Mouse (Mus musculus) midbrain, embryonic 15.5 days (tissue): ENCODE results near the gene Lce1m. TPM values are rescaled to one million over a fixed set of nuclear protein-coding genes. Genes with fewer than 3 reads are reported as not detected.

ENCODE experiments used
- ATAC-seq: fragments of 200-750 bp; cut with Nextera tagmentation; replicated peaks from 2 replicates; pipeline ENCODE4 v1.8.0; 2017; ENCODE audit warnings: moderate TSS enrichment
- H3K27ac ChIP-seq: fragments of 300-500 bp; sonication (generic); 2 replicates; pipeline ENCODE4 v1.5.1; 2015; ENCODE audit warnings: mild to moderate bottlenecking, inconsistent platforms
- H3K27me3 ChIP-seq: fragments of 300-500 bp; sonication (generic); replicated peaks from 2 replicates; pipeline ENCODE4 v1.6.1; 2015; ENCODE audit warnings: inconsistent platforms
- H3K36me3 ChIP-seq: fragments of 300-500 bp; sonication (generic); replicated peaks from 2 replicates; pipeline ENCODE4 v1.6.1; 2015; ENCODE audit warnings: inconsistent platforms
- H3K4me1 ChIP-seq: fragments of 300-500 bp; sonication (generic); 2 replicates; pipeline ENCODE4 v1.6.1; 2015; ENCODE audit warnings: inconsistent platforms
- H3K4me2 ChIP-seq: fragments of 300-500 bp; sonication (generic); 2 replicates; pipeline ENCODE4 v1.6.1; 2015; ENCODE audit warnings: inconsistent platforms, mild to moderate bottlenecking, moderate library complexity
- H3K4me3 ChIP-seq: fragments of 300-500 bp; sonication (generic); 2 replicates; pipeline ENCODE4 v1.5.1; 2015; ENCODE audit warnings: mild to moderate bottlenecking, inconsistent platforms
- H3K9ac ChIP-seq: fragments of 300-500 bp; sonication (generic); 2 replicates; pipeline ENCODE4 v1.6.1; 2015; ENCODE audit warnings: mild to moderate bottlenecking, inconsistent platforms
- H3K9me3 ChIP-seq: fragments of 300-500 bp; sonication (generic); 2 replicates; pipeline ENCODE4 v1.6.1; 2016; ENCODE audit warnings: inconsistent platforms
- WGBS: fragments of 180-500 bp; shearing (Covaris S2); methylation state at CpG from one replicate; pipeline ENCODE4 v1.1.7; 2015; ENCODE audit warnings: mixed read lengths; 5-methylcytosine and 5-hydroxymethylcytosine counted together
- polyA plus RNA-seq: library from polyadenylated mRNA; unstranded; fragments of >200 nt; fragmentation: Nextera tagmentation; extraction: Ambion mirVana; gene quantifications from 2 replicates; pipeline ENCODE4 v1.2.1, GENCODE M21; 2015

Gene Lce1m
- polyA plus RNA-seq, 1 experiment from 2014 or later: not detected

DNA sequence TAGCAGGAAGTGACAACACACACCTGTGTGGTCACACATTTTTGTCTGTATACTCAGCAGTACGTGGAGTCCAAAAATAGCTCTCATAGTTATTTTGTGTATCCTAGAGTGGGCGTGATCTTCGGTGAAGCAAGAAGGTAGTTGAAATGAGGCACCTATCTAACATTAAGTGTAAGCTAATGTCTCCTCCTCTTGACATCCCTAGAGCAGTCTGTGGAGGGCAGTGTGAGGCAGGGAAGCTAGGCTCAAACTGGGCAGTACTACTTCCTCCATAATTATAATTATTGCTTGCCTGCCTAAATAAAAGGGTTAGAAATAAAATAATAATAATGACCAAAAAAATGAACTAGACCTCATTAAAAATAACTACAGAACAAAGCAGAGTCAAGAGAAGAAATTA is 18.2 kb downstream of the Lce1m start:
- Histone ChIP-seq H3K4me2 (no peak overlapping the region), H3K4me1 (no peaks in the 10 kb centered on the region), H3K9ac (no peak overlapping the region), H3K27ac (no peak overlapping the region), H3K9me3 (no peaks in the 10 kb centered on the region), H3K27me3 (no peaks in the 10 kb centered on the region), H3K36me3 (no peaks in the 10 kb centered on the region), H3K4me3 (no peak overlapping the region)
- 83% methylated on average over 3 of the region's 3 CpGs for whole genome bisulfite sequencing
- ATAC-seq: no peak

DNA sequence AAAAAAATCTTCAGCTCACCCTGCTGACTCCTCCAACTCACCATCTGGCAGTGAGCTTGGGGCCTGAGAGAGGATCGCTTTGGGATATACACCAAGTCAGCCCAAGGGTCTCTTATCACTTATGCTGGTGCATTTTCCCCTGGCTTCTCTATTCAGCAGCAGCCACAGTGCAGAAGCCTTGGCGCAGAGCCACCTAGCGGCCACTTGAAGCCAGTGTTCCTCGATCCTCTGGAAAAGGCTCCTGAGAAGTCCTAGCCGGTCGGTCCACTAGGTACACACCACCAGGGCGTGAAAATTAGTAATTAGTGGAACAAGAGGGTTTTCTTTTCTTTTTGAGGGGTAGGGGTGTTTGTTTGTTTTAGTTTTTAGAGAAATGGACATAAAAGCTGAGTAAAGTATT is 20.2 kb downstream of the Lce1m start:
- peak; percentile 97 for ATAC-seq
- 4% methylated on average over 7 of the region's 7 CpGs for WGBS
- Histone ChIP-seq H3K4me3 (no peak overlapping the region), H3K4me1 (no peaks in the 10 kb centered on the region), H3K36me3 (no peaks in the 10 kb centered on the region), H3K9ac (no peak overlapping the region), H3K27ac (no peak overlapping the region), H3K27me3 (no peaks in the 10 kb centered on the region), H3K9me3 (no peaks in the 10 kb centered on the region), H3K4me2 (no peak overlapping the region)

DNA sequence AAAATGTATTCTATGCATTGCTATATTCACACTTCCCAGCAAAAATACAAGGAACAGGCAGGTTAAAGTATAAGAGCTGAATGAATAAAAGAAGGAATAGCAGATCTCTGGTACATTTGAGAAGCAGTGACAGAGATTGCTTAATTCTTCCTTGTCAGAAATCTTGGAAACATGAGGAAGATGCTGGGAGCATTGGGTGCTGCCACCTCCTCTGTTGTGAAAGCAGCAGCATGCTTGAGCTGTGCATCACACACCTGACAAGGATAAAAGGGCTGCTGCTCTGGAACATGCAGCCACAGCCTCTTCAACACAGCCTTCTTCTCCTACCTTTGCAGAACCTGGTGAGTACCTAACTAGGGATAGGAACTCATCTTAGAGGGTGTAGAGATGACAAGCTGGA is 26.9 kb downstream of the Lce1m start, which contains the start of gene Lce3f:
TSS of gene Lce3f (plus strand) at position 301 of the 400 bp plus-strand sequence.
- Histone ChIP-seq H3K9ac (no peak within 1 kb of the TSS), H3K36me3 (no peaks in the 10 kb centered on the region), H3K9me3 (no peaks in the 10 kb centered on the region), H3K27me3 (no peaks in the 10 kb centered on the region), H3K4me2 (no peak within 1 kb of the TSS), H3K4me3 (no peak within 1 kb of the TSS), H3K4me1 (no peaks in the 10 kb centered on the region), H3K27ac (no peak within 1 kb of the TSS)
- ATAC-seq: no peak

DNA sequence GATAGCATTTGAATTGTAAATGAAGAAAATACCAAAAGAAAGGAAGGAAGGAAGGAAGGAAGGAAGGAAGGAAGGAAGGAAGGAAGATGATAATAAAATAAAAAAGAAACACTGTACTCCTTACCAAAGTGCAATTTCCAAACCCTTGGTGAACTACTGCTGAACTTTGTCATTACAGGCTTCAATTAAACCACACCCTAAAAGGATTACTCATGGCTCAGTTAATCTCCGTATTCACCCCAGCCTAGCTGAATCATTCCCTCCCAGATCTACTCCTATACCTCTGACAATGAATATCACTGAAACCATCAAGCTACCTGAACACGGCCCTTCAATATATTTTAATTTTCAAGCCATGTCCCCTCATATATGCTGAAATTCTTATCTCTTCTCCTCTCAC is 40.4 kb downstream of the Lce1m start:
- H3K9ac ChIP-seq: no peak overlapping the region
- ATAC-seq: no peak
- no peak overlapping the region for H3K4me2 ChIP-seq
- H3K27me3 ChIP-seq: no peaks in the 10 kb centered on the region
- no peaks in the 10 kb centered on the region for H3K9me3 ChIP-seq
- no peaks in the 10 kb centered on the region for H3K4me1 ChIP-seq
- no peak overlapping the region for H3K27ac ChIP-seq
- H3K36me3 ChIP-seq: no peaks in the 10 kb centered on the region
- 56% methylated on average over 2 of the region's 2 CpGs for WGBS
- H3K4me3 ChIP-seq: no peak overlapping the region

Other genes with a start within 250 kb of the Lce1m start
- gene Lce1i, start 240.2 kb downstream of the Lce1m start, polyA plus RNA-seq: not detected in 2 replicates
- not detected in 2 replicates for gene Lce1j, start 228.5 kb downstream of the Lce1m start, polyA plus RNA-seq
- gene Lce1k, start 211.2 kb downstream of the Lce1m start, polyA plus RNA-seq: not detected in 2 replicates
- gene Kprp, start 191.8 kb downstream of the Lce1m start, polyA plus RNA-seq: not detected in 2 replicates
- gene Lce1l, start 167.8 kb downstream of the Lce1m start, polyA plus RNA-seq: not detected in 2 replicates
- gene 2310050C09Rik, start 148.8 kb downstream of the Lce1m start, polyA plus RNA-seq: not detected in 2 replicates
- gene Lce3a, start 92.8 kb downstream of the Lce1m start, polyA plus RNA-seq: not detected in 2 replicates
- gene Lce3b, start 86.1 kb downstream of the Lce1m start, polyA plus RNA-seq: not detected in 2 replicates
- gene Lce3c, start 74.6 kb downstream of the Lce1m start, polyA plus RNA-seq: not detected in 2 replicates
- gene Lce3d, start 61.7 kb downstream of the Lce1m start, polyA plus RNA-seq: not detected in 2 replicates
- gene Lce3e, start 52.0 kb downstream of the Lce1m start, polyA plus RNA-seq: not detected in 2 replicates
- not detected in 2 replicates for gene Lce3f, start 26.8 kb downstream of the Lce1m start, polyA plus RNA-seq
- gene Crct1, start 3.4 kb downstream of the Lce1m start, polyA plus RNA-seq: 1.3 and 1.6 TPM in 2 replicates
- not detected in 2 replicates for gene Gm4858, start 49.8 kb upstream of the Lce1m start, polyA plus RNA-seq
- gene Crnn, start 125.7 kb upstream of the Lce1m start, polyA plus RNA-seq: not detected in 2 replicates
- gene Flg2, start 178.2 kb upstream of the Lce1m start, polyA plus RNA-seq: not detected in 2 replicates